Mouse (Mus musculus): Measurements from ENCODE around the gene Tbc1d4.

Gene Tbc1d4

DNA sequence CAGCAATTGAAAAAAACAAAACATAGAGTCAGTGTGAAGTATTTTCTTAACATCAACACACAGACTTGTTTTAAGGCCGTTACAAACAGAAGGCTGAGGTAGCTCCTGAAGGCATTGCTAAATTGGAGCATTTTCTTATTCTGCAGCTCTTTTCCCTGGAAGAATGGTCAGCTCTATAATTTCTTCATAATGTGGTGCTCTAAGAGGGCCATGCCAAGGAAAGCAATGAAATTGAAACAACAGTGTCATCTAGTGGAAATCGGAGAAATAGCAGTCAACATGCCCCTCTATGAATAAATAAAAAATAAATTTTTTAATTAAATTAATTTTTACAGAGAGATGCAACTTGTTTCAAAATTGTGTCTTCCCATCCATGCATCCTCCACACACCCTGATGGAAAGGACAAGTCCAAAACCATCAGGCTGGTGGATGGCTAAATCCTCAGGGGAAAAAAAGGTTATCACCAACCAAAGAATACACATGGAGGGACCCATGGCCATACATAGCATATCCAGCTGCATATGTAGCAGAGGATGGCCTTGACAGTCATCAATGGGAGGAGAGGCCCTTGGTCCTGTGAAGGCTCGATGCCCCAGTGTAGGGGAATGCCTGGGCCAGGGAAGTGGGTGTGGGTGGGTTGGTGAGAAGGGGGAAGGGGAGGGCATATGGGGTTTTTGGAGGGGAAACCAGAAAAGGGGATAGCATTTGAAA lies 180.0 kb downstream of the Tbc1d4 start:
- peak; percentile 15 for DNase-seq (ENCODE audit: low read depth, low spot score)

DNA sequence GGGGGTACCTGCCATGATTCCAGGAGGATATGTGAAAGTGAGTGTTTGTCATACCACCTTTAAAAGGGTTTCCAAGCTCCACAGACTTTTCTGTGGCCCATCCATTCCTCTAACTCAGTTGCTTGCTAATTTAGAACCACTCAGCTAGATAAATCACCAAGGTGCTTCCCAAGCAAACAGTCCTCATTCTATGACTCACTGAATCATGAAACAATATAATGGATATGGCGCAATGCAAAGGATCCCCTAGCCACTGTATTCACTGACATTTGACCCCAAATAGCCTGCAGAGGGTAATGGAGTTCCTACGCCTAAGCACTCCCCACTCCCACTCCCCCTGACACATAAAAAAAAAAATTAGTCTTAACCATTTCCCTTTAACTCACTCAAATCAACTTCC lies 191.3 kb downstream of the Tbc1d4 start:
- no peak for DNase-seq (ENCODE audit: low read depth, low spot score)
